Mouse (Mus musculus): ENCODE data around the gene Hhatl.

Gene Hhatl

GRCm38 (mm10) chr9:121759091-121760081 lies 32.9 kb downstream of the Hhatl start, which contains the start of gene Zfp651:
Gene Zfp651 (plus strand): TSS chr9:121759330.
- peak; percentile 87 for DNase-seq (ENCODE audit: low spot score in 2 of 2)

- DNase-seq (ENCODE audit: low spot score in 2 of 2), result peak in 1 of 2 experiments; percentile 46
These were observed 34.2 kb downstream of the Hhatl start for GRCm38 (mm10) chr9:121757835-121758814.

- peak in 1 of 2 experiments; percentile 62 for DNase-seq (ENCODE audit: low spot score in 2 of 2)
These were observed 34.9 kb downstream of the Hhatl start for GRCm38 (mm10) chr9:121757432-121757831.

GRCm38 (mm10) chr9:121756785-121757184 lies 35.5 kb downstream of the Hhatl start:
- DNase-seq (ENCODE audit: low spot score in 2 of 2), result no peak

- DNase-seq (ENCODE audit: low spot score in 2 of 2), result peak in 1 of 2 experiments; percentile 26
These were observed 37.7 kb downstream of the Hhatl start for GRCm38 (mm10) chr9:121754624-121755023.

GRCm38 (mm10) chr9:121752774-121753173 lies 39.5 kb downstream of the Hhatl start:
- no peak for DNase-seq (ENCODE audit: low spot score in 2 of 2)

GRCm38 (mm10) chr9:121744051-121744450 lies 48.3 kb downstream of the Hhatl start:
- no peak for DNase-seq (ENCODE audit: low spot score in 2 of 2)

GRCm38 (mm10) chr9:121741168-121741567 lies 51.1 kb downstream of the Hhatl start:
- no peak for DNase-seq (ENCODE audit: low spot score in 2 of 2)

- no peak for DNase-seq (ENCODE audit: low spot score in 2 of 2)
These were observed 51.8 kb downstream of the Hhatl start for GRCm38 (mm10) chr9:121740490-121740889.
